Mouse (Mus musculus): ENCODE results near the gene Agrp. TPM values are rescaled to one million over a fixed set of nuclear protein-coding genes. Genes with fewer than 3 reads are reported as not detected.

Agrp gene
- not detected in 2 replicates for polyA plus RNA-seq (2012; ENCODE audit: insufficient read depth, insufficient read length, missing spikeins)

- Histone ChIP-seq H3K27ac (replicated peaks; ENCODE audit: low read depth, low read length) (peak within 1 kb of the TSS; percentile 94), H3K4me3 (ENCODE audit: insufficient read depth, low read depth, low read length) (peak within 1 kb of the TSS; percentile 99), H3K4me1 (ENCODE audit: control insufficient read depth, insufficient read depth, insufficient read length, low read length) (peaks cover 6% of the 10 kb centered on the region; the same call in 1 of the 2 replicates)
Measured at GRCm38 (mm10) chr8:105636963-105637510, at the start of gene Agrp. Gene Agrp (minus strand): TSS chr8:105637393.

- Histone ChIP-seq H3K4me1 (ENCODE audit: control insufficient read depth, insufficient read depth, insufficient read length, low read length) (no peaks in the 10 kb centered on the region), H3K27ac (replicated peaks; ENCODE audit: low read depth, low read length) (no peak overlapping the region), H3K4me3 (ENCODE audit: insufficient read depth, low read depth, low read length) (no peak overlapping the region)
Measured at GRCm38 (mm10) chr8:105686551-105686950, 49.4 kb upstream of the Agrp start.

GRCm38 (mm10) chr8:105685796-105686308 lies 48.7 kb upstream of the Agrp start, which contains the start of gene Carmil2:
Gene Carmil2 (plus strand): TSS chr8:105686274.
- Histone ChIP-seq H3K27ac (replicated peaks; ENCODE audit: low read depth, low read length) (no peak within 1 kb of the TSS), H3K4me3 (ENCODE audit: insufficient read depth, low read depth, low read length) (peak within 1 kb of the TSS; percentile 27; the same call in 1 of the 2 replicates), H3K4me1 (ENCODE audit: control insufficient read depth, insufficient read depth, insufficient read length, low read length) (no peaks in the 10 kb centered on the region)

- Histone ChIP-seq H3K27ac (replicated peaks; ENCODE audit: low read depth, low read length) (no peak overlapping the region), H3K4me1 (ENCODE audit: control insufficient read depth, insufficient read depth, insufficient read length, low read length) (no peaks in the 10 kb centered on the region), H3K4me3 (ENCODE audit: insufficient read depth, low read depth, low read length) (no peak overlapping the region)
Measured at GRCm38 (mm10) chr8:105685325-105685724, 48.1 kb upstream of the Agrp start.

GRCm38 (mm10) chr8:105677891-105678290 lies 40.7 kb upstream of the Agrp start:
- no peak overlapping the region for H3K27ac ChIP-seq (replicated peaks; ENCODE audit: low read depth, low read length)
- no peak overlapping the region for H3K4me3 ChIP-seq (ENCODE audit: insufficient read depth, low read depth, low read length)
- no peaks in the 10 kb centered on the region for H3K4me1 ChIP-seq (ENCODE audit: control insufficient read depth, insufficient read depth, insufficient read length, low read length)

- H3K4me3 ChIP-seq (ENCODE audit: insufficient read depth, low read depth, low read length), result no peak overlapping the region
- H3K27ac ChIP-seq (replicated peaks; ENCODE audit: low read depth, low read length), result no peak overlapping the region
Measured at GRCm38 (mm10) chr8:105661167-105661566, 24.0 kb upstream of the Agrp start.

GRCm38 (mm10) chr8:105657641-105658040 lies 20.4 kb upstream of the Agrp start:
- no peak overlapping the region for H3K4me3 ChIP-seq (ENCODE audit: insufficient read depth, low read depth, low read length)
- no peak overlapping the region for H3K27ac ChIP-seq (replicated peaks; ENCODE audit: low read depth, low read length)
- no peaks in the 10 kb centered on the region for H3K4me1 ChIP-seq (ENCODE audit: control insufficient read depth, insufficient read depth, insufficient read length, low read length)

More at GRCm38 (mm10) chr8:105661167-105661566, 24.0 kb upstream of the Agrp start:
- H3K4me1 ChIP-seq (ENCODE audit: control insufficient read depth, insufficient read depth, insufficient read length, low read length), result no peaks in the 10 kb centered on the region

GRCm38 (mm10) chr8:105648929-105649328 lies 11.7 kb upstream of the Agrp start:
- Histone ChIP-seq H3K4me3 (ENCODE audit: insufficient read depth, low read depth, low read length) (no peak overlapping the region), H3K27ac (replicated peaks; ENCODE audit: low read depth, low read length) (no peak overlapping the region), H3K4me1 (ENCODE audit: control insufficient read depth, insufficient read depth, insufficient read length, low read length) (no peaks in the 10 kb centered on the region)

GRCm38 (mm10) chr8:105645205-105645604 lies 8.0 kb upstream of the Agrp start:
- no peak overlapping the region for H3K4me3 ChIP-seq (ENCODE audit: insufficient read depth, low read depth, low read length)
- no peaks in the 10 kb centered on the region; the same call in 1 of the 2 replicates for H3K4me1 ChIP-seq (ENCODE audit: control insufficient read depth, insufficient read depth, insufficient read length, low read length)
- no peak overlapping the region for H3K27ac ChIP-seq (replicated peaks; ENCODE audit: low read depth, low read length)

GRCm38 (mm10) chr8:105640511-105640910 lies 3.3 kb upstream of the Agrp start:
- Histone ChIP-seq H3K4me1 (ENCODE audit: control insufficient read depth, insufficient read depth, insufficient read length, low read length) (peaks cover 6% of the 10 kb centered on the region), H3K4me3 (ENCODE audit: insufficient read depth, low read depth, low read length) (no peak overlapping the region), H3K27ac (replicated peaks; ENCODE audit: low read depth, low read length) (no peak overlapping the region)

- Histone ChIP-seq H3K4me3 (ENCODE audit: insufficient read depth, low read depth, low read length) (no peak overlapping the region), H3K27ac (replicated peaks; ENCODE audit: low read depth, low read length) (no peak overlapping the region)
Measured at GRCm38 (mm10) chr8:105639835-105640234, 2.6 kb upstream of the Agrp start.

GRCm38 (mm10) chr8:105638510-105638909 lies 1.3 kb upstream of the Agrp start:
- Histone ChIP-seq H3K4me1 (ENCODE audit: control insufficient read depth, insufficient read depth, insufficient read length, low read length) (peaks cover 6% of the 10 kb centered on the region), H3K4me3 (ENCODE audit: insufficient read depth, low read depth, low read length) (0 out of 2 replicates have a peak overlapping the region, but pooled peaks have one; percentile 8), H3K27ac (replicated peaks; ENCODE audit: low read depth, low read length) (no peak overlapping the region)

More at GRCm38 (mm10) chr8:105639835-105640234, 2.6 kb upstream of the Agrp start:
- H3K4me1 ChIP-seq (ENCODE audit: control insufficient read depth, insufficient read depth, insufficient read length, low read length), result peaks cover 6% of the 10 kb centered on the region

- peaks cover 6% of the 10 kb centered on the region for H3K4me1 ChIP-seq (ENCODE audit: control insufficient read depth, insufficient read depth, insufficient read length, low read length)
- peak overlapping the region; percentile 99 for H3K4me3 ChIP-seq (ENCODE audit: insufficient read depth, low read depth, low read length)
- peak overlapping the region; percentile 94 for H3K27ac ChIP-seq (replicated peaks; ENCODE audit: low read depth, low read length)
Measured at GRCm38 (mm10) chr8:105637601-105638041, 428 bp upstream of the Agrp start.

GRCm38 (mm10) chr8:105636018-105636962 lies 903 bp downstream of the Agrp start, which contains the start of gene Ctcf:
Gene Ctcf (plus strand): TSS chr8:105636568.
- Histone ChIP-seq H3K27ac (replicated peaks; ENCODE audit: low read depth, low read length) (peak within 1 kb of the TSS; percentile 94), H3K4me3 (ENCODE audit: insufficient read depth, low read depth, low read length) (peak within 1 kb of the TSS; percentile 99), H3K4me1 (ENCODE audit: control insufficient read depth, insufficient read depth, insufficient read length, low read length) (peaks cover 6% of the 10 kb centered on the region; the same call in 1 of the 2 replicates)

- Histone ChIP-seq H3K27ac (replicated peaks; ENCODE audit: low read depth, low read length) (peak overlapping the region; percentile 62; the same call in 1 of the 2 replicates), H3K4me1 (ENCODE audit: control insufficient read depth, insufficient read depth, insufficient read length, low read length) (peaks cover 6% of the 10 kb centered on the region; the same call in 1 of the 2 replicates), H3K4me3 (ENCODE audit: insufficient read depth, low read depth, low read length) (peak overlapping the region; percentile 70)
Measured at GRCm38 (mm10) chr8:105635481-105635880, 1.7 kb downstream of the Agrp start.

Data from brown adipose tissue, adult 24 weeks (tissue).